Mouse (Mus musculus) limb, embryonic 10.5 days (tissue): ENCODE results near the gene Zfp536. TPM values are rescaled to one million over a fixed set of nuclear protein-coding genes. Genes with fewer than 3 reads are reported as not detected.

Experiments used
- DNase-seq: peaks from one replicate; pipeline ENCODE4 v3.0.0-alpha.2; 2017; ENCODE audit warnings: low spot score
- H3K27ac ChIP-seq: fragments of 300-500 bp; sonication (generic); 2 replicates; pipeline ENCODE4 v1.5.1; 2016; ENCODE audit warnings: mild to moderate bottlenecking
- H3K27me3 ChIP-seq: fragments of 300-500 bp; sonication (generic); 2 replicates; pipeline ENCODE4 v1.6.1; 2016; ENCODE audit warnings: low read depth, mild to moderate bottlenecking; ENCODE audit not compliant: poor library complexity, severe bottlenecking
- H3K36me3 ChIP-seq: fragments of 300-500 bp; sonication (generic); 2 replicates; pipeline ENCODE4 v1.6.1; 2016; ENCODE audit warnings: mild to moderate bottlenecking, moderate library complexity
- H3K4me1 ChIP-seq: fragments of 300-500 bp; sonication (generic); 2 replicates; pipeline ENCODE4 v1.6.1; 2016
- H3K4me3 ChIP-seq: fragments of 300-500 bp; sonication (generic); 2 replicates; pipeline ENCODE4 v1.5.1; 2016; ENCODE audit warnings: mild to moderate bottlenecking, moderate library complexity
- H3K9me3 ChIP-seq: fragments of 300-500 bp; sonication (generic); replicated peaks from 2 replicates; pipeline ENCODE4 v1.6.1; 2016; ENCODE audit warnings: mild to moderate bottlenecking
- WGBS: fragments of 180-500 bp; shearing (Covaris S2); methylation state at CpG from one replicate; pipeline ENCODE4 v1.1.7; 2016; 5-methylcytosine and 5-hydroxymethylcytosine counted together
- polyA plus RNA-seq: library from polyadenylated mRNA; unstranded; fragments of >200 nt; fragmentation: Nextera tagmentation; extraction: Ambion mirVana; gene quantifications from 2 replicates; pipeline ENCODE4 v1.2.1, GENCODE M21; 2016

Zfp536 gene
- 1.3 and 1.8 TPM in 2 replicates for polyA plus RNA-seq

DNA sequence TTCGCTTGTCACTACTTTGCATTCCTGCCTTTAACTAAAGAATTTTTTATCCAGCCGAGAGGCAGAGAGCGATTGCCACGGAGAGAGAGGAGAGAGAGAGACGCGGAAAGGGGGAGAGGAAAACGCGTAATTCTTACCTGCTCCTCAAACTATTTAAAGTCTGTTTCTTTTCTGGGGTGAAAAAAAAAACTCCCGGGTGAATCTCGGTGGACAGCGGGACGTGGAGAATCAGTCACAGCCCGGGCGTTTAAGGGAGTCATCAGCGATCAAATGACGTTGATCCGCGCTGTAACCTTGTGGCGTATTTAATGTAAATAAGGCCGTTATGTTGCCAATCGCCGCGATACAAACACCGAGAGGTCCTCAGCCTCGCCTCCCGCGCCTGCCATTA, at the start of gene Zfp536:
TSS of gene Zfp536 (minus strand) at position 330 of the 391 bp plus-strand sequence.
- peaks cover 52% of the 10 kb centered on the region for H3K4me1 ChIP-seq
- H3K27ac ChIP-seq = peak within 1 kb of the TSS; percentile 82; the same call in 1 of the 2 replicates
- under 1% methylated on average over 27 of the region's 27 CpGs for WGBS
- peaks cover 93% of the 10 kb centered on the region for H3K27me3 ChIP-seq
- no peaks in the 10 kb centered on the region for H3K36me3 ChIP-seq
- DNase-seq = peak; percentile 44
- peak within 1 kb of the TSS; percentile 65 for H3K4me3 ChIP-seq
- H3K9me3 ChIP-seq = no peaks in the 10 kb centered on the region

DNA sequence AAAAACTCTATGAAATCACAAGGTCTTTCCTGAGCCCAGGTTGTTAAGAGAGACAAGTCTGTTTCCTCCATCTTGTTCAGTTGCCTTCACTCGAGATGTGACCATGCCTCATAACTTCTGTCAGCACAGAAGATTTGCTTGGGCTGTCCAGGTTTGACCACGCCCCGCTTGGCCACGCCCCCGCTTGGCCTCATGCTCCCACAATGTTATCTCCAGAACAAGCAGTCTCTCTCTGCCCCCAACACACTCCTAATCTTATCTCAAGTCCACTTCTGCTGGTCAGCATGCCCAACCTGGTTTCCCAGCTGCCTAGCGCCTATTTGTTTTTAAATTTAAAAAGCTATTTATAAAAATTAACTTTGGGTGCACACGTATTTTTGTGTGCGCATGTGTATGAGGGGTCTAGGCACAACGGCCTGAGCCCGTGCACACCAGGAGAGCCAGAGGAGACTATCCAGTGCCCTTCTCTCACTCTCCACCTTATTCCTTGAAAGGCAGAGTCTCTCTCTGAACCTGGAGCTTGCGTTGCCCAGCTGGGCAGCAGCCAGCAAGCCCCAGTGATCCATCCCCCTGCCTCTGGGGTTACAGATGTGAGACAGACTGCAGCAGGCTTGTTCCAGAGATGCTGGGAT, 47.3 kb upstream of the Zfp536 start:
- Histone ChIP-seq H3K27me3 (no peaks in the 10 kb centered on the region), H3K4me3 (no peak overlapping the region), H3K36me3 (no peaks in the 10 kb centered on the region), H3K9me3 (no peaks in the 10 kb centered on the region), H3K4me1 (no peaks in the 10 kb centered on the region), H3K27ac (no peak overlapping the region)
- WGBS = 82% methylated on average over 11 of the region's 11 CpGs
- no peak for DNase-seq

DNA sequence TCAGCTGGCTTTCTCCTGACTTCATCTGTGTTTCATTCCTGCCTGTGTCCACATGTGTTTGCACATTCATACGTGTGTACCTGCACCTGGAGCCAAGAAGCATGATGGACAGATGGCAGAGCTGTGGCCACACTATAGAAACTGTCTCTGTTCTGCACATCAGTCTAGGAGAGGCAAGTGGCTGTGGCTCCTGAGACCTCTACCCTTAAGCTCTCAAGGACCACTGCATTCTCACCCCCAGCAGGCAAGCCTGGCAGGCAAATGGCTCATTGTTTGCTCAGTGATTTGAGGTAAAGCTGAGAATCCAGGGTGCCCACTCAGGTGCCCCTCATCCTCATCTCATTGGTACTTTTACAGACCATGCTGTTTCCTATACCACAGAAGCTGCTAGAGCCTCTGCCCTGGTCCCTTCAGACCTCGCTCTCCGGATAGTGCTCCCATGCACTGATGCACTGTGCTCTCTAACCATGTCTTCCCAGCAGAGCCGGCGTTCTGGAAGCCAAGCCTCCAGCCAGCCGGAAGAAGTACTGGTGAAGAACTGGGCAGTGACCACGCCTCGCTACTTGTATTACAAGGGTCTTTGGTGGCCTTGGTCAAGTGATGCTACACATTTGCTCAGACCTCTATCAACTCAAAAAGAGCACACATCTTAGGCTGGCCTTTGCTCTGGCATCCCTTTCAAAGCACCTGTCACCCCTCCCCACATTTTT, 45.3 kb upstream of the Zfp536 start:
- H3K9me3 ChIP-seq = no peaks in the 10 kb centered on the region
- no peaks in the 10 kb centered on the region for H3K27me3 ChIP-seq
- H3K4me3 ChIP-seq = no peak overlapping the region
- DNase-seq = no peak
- H3K4me1 ChIP-seq = 0 out of 2 replicates have a peak, but pooled peaks cover 5% of the 10 kb centered on the region
- no peak overlapping the region for H3K27ac ChIP-seq
- no peaks in the 10 kb centered on the region for H3K36me3 ChIP-seq
- 92% methylated on average over 8 of the region's 8 CpGs for WGBS

DNA sequence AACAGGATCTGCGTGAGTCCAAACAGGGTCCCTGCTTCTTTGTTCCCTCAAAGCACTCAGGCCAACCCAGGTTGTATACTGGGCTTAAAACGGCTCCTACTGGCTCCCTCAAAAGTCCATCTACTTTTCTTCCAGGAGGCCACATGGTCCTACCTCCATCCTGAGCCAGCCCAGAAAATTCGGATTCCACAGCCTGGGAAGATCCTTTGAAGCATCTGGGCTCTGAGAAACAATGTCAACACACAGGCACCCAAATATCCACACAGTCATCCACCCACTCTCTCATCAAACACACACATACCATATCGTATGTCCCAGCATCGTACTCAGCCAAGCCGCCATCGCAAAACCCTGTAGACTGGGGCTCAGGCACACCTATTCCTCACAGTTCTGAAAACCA, 43.5 kb upstream of the Zfp536 start:
- WGBS = 88% methylated on average over 7 of the region's 7 CpGs
- Histone ChIP-seq H3K27me3 (no peaks in the 10 kb centered on the region), H3K9me3 (no peaks in the 10 kb centered on the region), H3K4me3 (no peak overlapping the region), H3K36me3 (no peaks in the 10 kb centered on the region), H3K4me1 (0 out of 2 replicates have a peak, but pooled peaks cover 5% of the 10 kb centered on the region), H3K27ac (no peak overlapping the region)
- no peak for DNase-seq

DNA sequence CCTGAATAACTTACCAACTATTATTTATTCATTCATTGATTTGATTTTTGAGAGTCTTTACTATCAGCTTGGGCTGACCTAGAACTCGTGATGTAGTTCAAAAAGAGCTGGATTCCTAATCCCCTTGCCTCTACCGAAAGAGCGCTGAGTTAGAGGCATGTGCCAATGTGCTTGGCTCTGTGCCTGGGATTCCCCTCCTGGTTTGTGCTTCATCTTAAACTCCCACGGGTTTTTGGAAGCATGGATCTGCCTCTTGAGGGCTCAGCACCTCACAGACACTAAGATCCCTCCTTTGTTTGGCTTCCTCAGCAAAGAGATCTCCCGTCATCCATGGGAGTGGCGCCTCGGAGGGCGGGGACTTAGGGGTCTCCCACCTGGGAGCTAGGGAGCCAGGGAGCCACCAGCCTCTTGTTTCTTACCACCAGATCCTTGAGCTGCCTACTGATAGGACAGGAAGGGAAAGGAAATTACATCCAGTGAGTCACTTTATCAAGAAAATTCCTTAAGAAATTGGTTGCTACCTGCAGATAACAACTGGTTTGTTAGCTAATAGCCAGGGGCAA, 41.5 kb upstream of the Zfp536 start:
- Histone ChIP-seq H3K27ac (no peak overlapping the region), H3K36me3 (no peaks in the 10 kb centered on the region), H3K27me3 (no peaks in the 10 kb centered on the region), H3K4me3 (no peak overlapping the region), H3K4me1 (0 out of 2 replicates have a peak, but pooled peaks cover 5% of the 10 kb centered on the region), H3K9me3 (no peaks in the 10 kb centered on the region)
- 62% methylated on average over 8 of the region's 8 CpGs for WGBS
- no peak for DNase-seq

DNA sequence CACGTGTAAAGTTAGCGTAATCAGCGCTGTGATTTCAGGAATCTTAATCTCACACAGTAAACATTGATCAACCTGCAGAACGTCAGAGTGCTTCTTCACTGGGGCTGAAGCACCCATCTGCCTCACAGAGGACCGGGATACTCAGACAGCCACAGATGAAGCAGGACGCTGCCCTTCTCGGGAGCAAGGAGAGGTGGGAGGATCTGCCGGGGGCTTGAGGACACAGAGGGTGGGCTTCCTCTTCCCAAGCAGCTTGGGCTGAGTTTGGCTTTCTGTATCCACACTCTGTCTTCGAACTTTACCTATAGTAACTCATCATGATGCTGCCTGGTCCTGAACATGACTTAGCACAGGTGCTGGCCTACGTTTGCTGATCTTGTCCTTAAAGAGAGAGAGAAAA, 40.2 kb upstream of the Zfp536 start:
- Histone ChIP-seq H3K9me3 (no peaks in the 10 kb centered on the region), H3K4me1 (0 out of 2 replicates have a peak, but pooled peaks cover 5% of the 10 kb centered on the region), H3K4me3 (no peak overlapping the region), H3K36me3 (no peaks in the 10 kb centered on the region), H3K27me3 (no peaks in the 10 kb centered on the region), H3K27ac (no peak overlapping the region)
- WGBS = 77% methylated on average over 10 of the region's 10 CpGs
- DNase-seq = no peak

DNA sequence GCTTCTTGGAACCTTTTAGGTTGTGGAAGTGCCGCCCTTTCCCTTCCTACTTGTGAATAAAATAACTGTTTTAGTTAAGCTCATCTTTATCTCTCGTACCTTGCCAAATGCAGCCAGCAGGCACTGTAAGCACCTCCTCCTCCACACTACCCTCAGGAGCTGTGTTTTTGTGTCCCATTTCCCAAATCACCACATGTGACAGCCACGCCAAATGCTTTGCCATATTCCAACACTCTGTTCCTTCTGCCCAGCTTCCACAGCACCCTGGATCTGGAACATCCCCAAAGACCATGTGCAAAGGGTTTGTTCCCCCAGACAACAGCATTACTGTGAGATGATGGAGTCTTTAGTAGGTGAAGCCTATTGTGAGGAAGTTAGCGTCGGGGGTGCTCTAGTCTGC, 36.5 kb upstream of the Zfp536 start:
- H3K4me3 ChIP-seq = no peak overlapping the region
- no peaks in the 10 kb centered on the region for H3K9me3 ChIP-seq
- no peak overlapping the region for H3K27ac ChIP-seq
- H3K4me1 ChIP-seq = no peaks in the 10 kb centered on the region
- DNase-seq = no peak
- no peaks in the 10 kb centered on the region for H3K27me3 ChIP-seq
- 93% methylated on average over 5 of the region's 5 CpGs for WGBS
- no peaks in the 10 kb centered on the region for H3K36me3 ChIP-seq

DNA sequence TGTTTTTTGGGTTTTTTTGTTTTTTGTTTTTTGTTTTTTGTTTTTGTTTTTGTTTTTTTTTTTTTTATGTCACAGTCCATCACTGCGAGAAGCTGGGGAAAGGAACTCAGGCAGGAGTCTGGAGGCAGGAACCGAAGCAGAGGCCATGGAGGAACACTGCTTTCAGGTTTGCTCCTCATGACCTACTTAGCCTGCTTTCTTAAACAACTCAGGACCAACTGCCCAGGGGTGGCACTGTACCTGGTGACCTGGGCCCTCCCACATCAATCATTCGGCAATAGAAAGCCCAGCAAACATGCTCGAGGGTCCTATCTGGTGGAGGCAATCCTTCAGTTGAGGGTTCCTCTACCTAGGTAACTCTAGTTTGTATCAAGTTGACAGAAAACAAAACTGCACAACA, 35.6 kb upstream of the Zfp536 start:
- no peaks in the 10 kb centered on the region for H3K27me3 ChIP-seq
- H3K9me3 ChIP-seq = no peaks in the 10 kb centered on the region
- 92% methylated on average over 4 of the region's 4 CpGs for WGBS
- H3K4me1 ChIP-seq = no peaks in the 10 kb centered on the region
- H3K36me3 ChIP-seq = no peaks in the 10 kb centered on the region
- DNase-seq = no peak
- H3K27ac ChIP-seq = no peak overlapping the region
- no peak overlapping the region for H3K4me3 ChIP-seq

DNA sequence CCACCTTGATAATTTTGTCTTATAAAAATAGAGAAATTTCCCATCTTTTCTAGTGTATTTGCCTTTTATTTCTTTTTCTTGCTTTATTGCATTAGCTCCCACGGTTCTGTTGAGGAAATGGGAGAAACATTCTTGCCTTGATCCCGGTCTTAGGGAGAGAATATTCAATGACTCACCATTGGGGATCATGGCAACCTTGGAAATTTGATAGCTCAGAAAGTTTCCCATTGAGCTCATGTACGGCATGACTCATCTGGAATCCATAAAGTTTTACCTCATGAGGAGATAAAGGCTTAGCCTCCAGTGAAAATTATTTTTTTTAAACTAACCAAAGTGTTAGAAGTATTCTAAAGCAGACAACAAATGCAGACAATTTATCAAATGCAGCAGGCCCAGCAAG, 27.7 kb upstream of the Zfp536 start:
- H3K4me1 ChIP-seq = no peaks in the 10 kb centered on the region
- WGBS = 62% methylated on average over 3 of the region's 3 CpGs
- no peak for DNase-seq
- no peak overlapping the region for H3K27ac ChIP-seq
- no peaks in the 10 kb centered on the region for H3K27me3 ChIP-seq
- H3K9me3 ChIP-seq = no peaks in the 10 kb centered on the region
- H3K4me3 ChIP-seq = no peak overlapping the region
- no peaks in the 10 kb centered on the region for H3K36me3 ChIP-seq

DNA sequence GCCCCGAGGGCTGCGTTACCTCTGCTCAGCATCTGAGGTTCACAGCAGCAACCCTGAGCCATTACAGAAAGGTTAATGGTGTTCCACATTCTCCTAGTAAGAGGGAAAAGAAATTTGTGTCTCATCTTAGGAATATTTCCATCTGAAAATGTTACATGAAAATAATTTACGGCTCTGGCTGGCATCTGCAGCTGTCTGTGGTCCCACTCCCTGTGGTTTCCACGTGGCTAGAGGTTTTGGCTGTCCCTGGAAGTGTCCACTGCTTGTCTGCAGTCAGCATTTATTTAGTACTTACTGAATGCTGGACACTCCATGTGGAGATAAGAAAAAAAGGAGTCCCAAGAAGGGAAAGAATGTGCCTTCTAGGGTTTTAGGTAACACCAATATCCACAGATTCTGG, 15.3 kb upstream of the Zfp536 start:
- Histone ChIP-seq H3K9me3 (no peaks in the 10 kb centered on the region), H3K4me1 (no peaks in the 10 kb centered on the region), H3K36me3 (no peaks in the 10 kb centered on the region), H3K27ac (no peak overlapping the region), H3K4me3 (no peak overlapping the region), H3K27me3 (no peaks in the 10 kb centered on the region)
- no peak for DNase-seq
- 71% methylated on average over 4 of the region's 4 CpGs for WGBS

DNA sequence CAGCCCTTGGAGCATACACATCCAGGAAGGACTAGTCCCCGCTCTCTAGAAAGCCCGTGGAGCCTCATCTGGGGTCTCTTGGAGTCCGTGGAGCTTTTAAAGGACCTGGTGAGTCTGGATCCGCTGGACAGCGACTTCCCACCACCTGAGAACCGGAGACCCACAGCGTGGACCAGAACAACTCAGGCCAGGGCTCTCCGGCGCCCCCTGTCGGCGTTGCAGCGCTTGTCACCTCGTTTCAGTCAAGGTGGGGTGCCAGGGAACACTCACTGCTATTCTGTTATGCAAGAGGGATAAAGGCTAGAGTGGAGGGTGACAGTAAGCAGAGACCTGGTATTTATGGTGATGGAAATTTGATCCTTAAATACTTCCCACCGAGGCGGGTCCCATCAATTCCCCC, 2.1 kb upstream of the Zfp536 start:
- WGBS = under 1% methylated on average over 15 of the region's 15 CpGs
- Histone ChIP-seq H3K4me1 (peaks cover 31% of the 10 kb centered on the region), H3K9me3 (no peaks in the 10 kb centered on the region), H3K36me3 (no peaks in the 10 kb centered on the region), H3K27ac (no peak overlapping the region), H3K4me3 (no peak overlapping the region), H3K27me3 (peaks cover 72% of the 10 kb centered on the region)
- DNase-seq = peak; percentile 83

DNA sequence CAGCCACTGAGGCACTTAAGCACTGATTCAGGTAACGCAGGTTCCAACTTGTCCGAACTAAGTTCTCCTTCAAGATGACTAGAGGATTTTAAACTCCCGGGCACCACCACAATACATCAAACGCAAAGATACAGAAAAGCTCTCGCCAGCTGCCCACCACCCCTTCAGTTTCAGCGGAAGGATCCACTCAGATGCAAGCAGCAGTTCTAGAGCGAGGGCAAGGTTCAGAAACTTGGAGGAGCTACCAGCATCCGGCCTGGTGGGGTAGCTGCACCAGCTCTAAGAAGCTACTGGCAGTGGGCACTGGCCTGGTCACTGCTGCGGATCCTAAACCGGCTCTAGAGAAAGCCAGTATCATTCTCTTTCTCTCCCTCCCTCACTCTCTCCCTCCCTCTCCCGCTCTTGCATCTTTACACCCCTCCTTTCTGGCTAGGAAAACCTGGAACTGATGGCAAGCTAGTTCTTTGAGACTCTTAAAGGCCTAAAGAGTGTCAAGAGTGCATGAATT, 1.1 kb upstream of the Zfp536 start:
- Histone ChIP-seq H3K36me3 (no peaks in the 10 kb centered on the region), H3K4me3 (no peak overlapping the region), H3K9me3 (no peaks in the 10 kb centered on the region), H3K4me1 (peaks cover 41% of the 10 kb centered on the region), H3K27ac (no peak overlapping the region), H3K27me3 (peaks cover 81% of the 10 kb centered on the region)
- no peak for DNase-seq
- WGBS = 11% methylated on average over 11 of the region's 11 CpGs

DNA sequence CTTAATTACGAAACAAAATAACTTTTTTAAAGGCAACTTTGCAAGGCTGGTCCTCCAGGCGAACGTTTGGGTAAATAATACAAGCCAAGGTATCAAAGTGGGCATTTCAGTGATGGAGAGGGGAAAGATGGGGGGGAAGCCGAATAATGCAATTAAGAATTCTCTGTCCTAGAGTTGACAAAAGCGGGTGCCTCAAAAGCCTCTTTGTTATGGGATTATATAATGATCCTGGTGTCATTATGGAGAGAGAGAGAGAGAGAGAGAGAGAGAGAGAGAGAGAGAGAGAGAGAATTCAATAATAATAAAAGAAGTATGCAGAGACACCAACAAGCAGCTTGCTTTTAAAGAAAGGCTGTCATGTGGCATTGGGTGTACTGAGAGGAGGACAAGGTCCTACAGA, 465 bp upstream of the Zfp536 start:
- DNase-seq = no peak
- 15% methylated on average over 5 of the region's 5 CpGs for WGBS
- peaks cover 46% of the 10 kb centered on the region for H3K4me1 ChIP-seq
- no peaks in the 10 kb centered on the region for H3K36me3 ChIP-seq
- peaks cover 87% of the 10 kb centered on the region for H3K27me3 ChIP-seq
- H3K27ac ChIP-seq = no peak overlapping the region
- no peaks in the 10 kb centered on the region for H3K9me3 ChIP-seq
- H3K4me3 ChIP-seq = no peak overlapping the region
